Mouse (Mus musculus): Measurements from ENCODE around the gene Dlx5.

Gene Dlx5

DNA sequence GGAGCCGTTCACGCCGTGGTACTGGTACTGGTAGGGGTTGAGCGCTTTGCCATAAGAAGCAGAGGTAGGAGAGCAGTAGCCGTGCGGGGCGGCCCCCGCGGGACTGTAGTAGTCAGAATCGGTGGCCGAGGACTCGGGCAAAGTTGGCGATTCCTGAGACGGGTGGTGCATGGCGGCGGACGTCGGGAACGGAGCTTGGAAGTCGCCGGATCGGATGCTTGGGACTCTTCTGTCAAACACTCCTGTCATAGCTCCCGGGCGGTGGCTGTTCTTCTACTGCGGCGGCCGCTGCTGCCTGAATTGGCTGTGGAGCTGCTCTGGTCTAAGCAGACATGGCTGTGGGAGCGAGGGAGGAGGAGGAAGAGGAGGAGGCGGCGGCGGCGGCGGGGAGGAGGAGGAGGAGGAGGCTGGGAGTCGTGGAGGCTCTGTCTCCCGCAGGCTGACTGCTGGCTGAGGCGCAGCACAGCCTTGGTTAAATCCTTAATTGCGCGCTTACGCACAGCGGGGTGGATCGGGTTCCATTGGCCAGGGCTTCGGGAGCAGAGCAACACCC lies at the start of gene Dlx5:
Dlx5 (minus strand) TSS at position 448 of the 553 bp plus-strand sequence.
- peak; percentile 67 for DNase-seq

GRCm38 (mm10) chr6:6931507-6931906 lies 49.6 kb upstream of the Dlx5 start:
- DNase-seq = no peak

GRCm38 (mm10) chr6:6930831-6931230 lies 48.9 kb upstream of the Dlx5 start:
- DNase-seq = no peak

- DNase-seq = no peak
These were observed 43.4 kb upstream of the Dlx5 start for GRCm38 (mm10) chr6:6925264-6925663.

DNA sequence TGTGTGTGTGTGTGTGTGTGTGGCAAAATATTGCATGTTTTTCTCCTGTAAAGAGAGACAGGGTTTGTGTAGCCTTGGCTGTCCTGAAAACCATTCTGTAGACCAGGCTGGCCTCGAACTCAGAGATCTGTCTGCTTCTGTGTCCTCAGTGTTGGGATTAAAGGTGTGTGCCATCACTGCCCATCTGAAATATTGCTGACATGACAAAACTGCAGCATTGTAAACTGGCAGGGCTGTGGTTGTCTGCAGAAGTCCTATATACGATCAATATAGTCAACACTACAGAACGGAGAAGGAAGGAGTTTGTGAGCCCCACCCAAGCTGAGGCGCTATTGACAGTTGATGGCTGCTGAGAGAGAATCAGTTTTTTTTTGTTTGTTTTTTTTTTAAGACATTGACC lies 35.4 kb upstream of the Dlx5 start:
- DNase-seq = no peak

DNA sequence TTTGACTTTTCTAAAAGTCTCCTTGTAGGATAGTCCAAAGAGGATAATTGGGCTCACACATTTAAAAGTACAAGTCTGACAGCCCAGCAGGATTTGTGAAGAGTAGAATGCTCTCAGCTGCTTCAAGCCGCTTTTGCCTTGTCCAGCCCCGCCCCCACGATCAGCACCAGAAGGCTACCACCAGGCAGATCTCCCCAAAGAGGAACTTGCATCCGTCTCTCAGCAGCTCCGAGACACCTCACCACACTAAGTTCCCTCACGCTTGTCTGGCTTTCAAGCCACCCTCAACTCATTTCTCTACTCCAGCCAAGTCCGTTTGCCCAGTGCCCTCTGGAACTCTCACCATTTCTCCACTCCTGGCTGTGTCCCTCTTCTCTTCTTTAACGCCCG lies 33.6 kb upstream of the Dlx5 start:
- DNase-seq = no peak

GRCm38 (mm10) chr6:6914849-6915525 lies 33.1 kb upstream of the Dlx5 start:
- peak; percentile 33 for DNase-seq

DNA sequence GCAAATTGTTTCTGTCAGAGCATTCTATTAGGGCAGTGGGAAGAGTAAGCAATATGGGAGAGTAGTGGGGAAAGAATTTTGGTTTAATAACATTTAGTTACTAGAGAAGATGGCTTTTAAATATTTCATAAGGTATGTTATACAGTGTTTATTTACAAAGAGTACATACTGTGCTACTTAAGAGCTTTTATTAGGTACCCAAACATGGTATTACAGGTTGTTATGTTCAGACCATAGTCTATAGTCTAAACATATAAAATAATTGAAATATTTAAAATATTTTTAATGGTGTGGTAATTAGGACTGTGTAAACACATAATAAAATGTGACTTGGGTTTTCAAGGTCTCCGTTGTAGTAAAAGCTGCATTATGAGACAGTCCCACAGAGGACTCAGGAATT lies 32.4 kb upstream of the Dlx5 start:
- DNase-seq = no peak

- DNase-seq = no peak
These were observed 27.7 kb upstream of the Dlx5 start for GRCm38 (mm10) chr6:6909586-6909985.

DNA sequence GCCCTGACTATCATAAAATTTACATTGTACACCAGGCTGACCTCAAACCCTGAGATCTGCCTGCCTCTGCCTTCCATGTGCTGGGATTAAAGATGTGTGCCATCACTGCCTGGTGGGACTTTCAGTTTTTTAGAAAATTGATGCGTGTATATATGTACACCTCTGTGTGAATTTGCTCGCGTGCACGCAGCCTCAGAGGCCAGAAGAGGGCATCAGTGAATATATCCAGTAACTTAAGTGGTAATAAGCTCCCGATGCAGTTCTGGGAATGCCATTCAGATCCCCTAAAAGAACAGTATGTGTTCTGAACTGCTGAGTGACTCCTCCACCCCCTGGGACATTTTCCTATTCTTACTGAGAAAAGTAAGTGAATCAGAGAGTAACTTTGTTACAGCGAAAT lies 8.2 kb upstream of the Dlx5 start:
- DNase-seq = no peak

DNA sequence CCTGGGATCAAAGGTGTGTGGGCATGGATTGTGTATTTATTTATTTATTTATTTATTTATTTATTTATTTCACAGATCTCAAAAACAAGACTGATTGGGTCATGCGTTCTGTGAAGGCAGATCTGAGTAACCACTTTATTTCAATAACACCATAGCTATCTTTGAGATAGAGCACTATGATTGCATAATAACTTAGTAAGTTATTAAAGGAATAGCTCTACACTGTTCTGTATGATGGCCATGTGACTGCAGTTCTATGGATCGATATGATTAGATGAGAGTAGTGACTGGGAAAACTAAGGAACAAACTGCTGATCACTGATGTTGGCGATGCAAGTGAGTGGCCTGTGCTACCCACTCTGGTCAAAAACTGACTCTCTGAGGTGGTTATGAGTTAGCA lies 4.3 kb upstream of the Dlx5 start:
- DNase-seq = no peak

DNA sequence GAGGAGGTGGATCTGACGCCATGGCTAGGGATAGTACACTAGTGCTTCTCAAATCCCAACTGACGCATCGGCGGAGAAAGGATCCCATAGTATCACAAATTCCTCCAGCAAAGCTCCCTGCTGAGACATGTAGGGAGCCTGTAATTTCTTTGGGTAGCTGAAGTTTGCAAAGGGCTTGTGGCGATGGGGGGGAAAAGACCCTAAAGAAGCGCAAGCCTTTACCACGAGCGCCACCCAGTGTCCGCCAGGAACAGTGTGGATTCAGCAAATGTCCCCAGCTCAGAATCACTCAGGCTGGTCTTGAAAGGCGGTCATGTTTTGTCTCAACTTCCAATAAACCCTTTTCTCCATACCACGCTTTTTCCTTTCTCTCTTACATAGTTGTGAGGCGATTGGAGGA lies 3.0 kb upstream of the Dlx5 start:
- DNase-seq = peak; percentile 91

GRCm38 (mm10) chr6:6882266-6882797 lies 447 bp upstream of the Dlx5 start:
- DNase-seq = no peak

DNA sequence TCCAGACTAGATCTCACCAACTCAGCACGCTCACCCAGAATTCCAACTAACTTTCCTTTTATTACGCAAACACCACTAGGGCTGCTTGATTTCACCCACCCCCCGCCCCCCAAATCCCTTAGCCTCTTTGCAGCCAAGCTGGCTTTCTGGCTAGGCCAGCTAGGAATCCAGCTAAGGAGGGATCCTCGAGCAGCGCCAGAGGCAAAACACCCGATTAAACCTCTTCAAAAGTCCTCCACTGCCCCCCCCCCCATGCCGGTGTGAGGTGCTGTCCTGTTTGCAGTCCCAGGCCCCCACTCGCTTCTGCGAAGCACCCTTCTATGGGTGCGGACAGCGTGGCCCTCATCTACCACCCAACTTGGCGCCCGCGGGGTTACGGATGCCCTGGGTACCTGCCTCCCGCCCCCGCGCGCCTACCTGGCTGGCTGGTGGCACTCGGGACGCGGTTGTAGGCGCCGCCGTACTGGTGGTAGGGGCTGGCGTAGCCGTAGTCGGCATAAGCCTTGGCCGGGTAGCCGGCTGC lies 709 bp downstream of the Dlx5 start:
- DNase-seq = no peak

- DNase-seq = no peak
These were observed 1.3 kb downstream of the Dlx5 start for GRCm38 (mm10) chr6:6880361-6881114.

- no peak for DNase-seq
These were observed 2.2 kb downstream of the Dlx5 start for GRCm38 (mm10) chr6:6879371-6880325.

DNA sequence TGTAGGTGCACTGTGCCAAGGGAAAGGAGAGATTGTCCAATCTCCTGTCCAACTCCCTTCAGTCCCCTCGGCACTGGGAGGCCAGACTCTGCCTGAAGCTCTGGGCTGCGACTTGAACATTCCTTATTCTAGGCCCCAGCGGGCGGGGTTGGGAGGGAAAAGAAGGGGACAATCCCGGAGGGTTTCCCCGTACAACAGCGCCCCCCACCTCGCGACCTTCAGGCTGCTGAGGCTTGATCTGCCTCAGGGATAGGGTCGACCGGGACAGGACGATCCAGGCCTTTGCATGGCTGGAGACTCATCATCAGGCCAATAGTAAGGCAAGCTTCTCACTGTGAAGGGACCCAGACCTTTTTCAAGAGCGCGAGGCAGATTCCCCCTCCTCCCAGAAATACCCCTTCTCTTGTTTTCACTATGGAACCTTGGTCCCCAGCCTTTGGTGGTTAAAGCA lies 3.0 kb downstream of the Dlx5 start:
- no peak for DNase-seq

DNA sequence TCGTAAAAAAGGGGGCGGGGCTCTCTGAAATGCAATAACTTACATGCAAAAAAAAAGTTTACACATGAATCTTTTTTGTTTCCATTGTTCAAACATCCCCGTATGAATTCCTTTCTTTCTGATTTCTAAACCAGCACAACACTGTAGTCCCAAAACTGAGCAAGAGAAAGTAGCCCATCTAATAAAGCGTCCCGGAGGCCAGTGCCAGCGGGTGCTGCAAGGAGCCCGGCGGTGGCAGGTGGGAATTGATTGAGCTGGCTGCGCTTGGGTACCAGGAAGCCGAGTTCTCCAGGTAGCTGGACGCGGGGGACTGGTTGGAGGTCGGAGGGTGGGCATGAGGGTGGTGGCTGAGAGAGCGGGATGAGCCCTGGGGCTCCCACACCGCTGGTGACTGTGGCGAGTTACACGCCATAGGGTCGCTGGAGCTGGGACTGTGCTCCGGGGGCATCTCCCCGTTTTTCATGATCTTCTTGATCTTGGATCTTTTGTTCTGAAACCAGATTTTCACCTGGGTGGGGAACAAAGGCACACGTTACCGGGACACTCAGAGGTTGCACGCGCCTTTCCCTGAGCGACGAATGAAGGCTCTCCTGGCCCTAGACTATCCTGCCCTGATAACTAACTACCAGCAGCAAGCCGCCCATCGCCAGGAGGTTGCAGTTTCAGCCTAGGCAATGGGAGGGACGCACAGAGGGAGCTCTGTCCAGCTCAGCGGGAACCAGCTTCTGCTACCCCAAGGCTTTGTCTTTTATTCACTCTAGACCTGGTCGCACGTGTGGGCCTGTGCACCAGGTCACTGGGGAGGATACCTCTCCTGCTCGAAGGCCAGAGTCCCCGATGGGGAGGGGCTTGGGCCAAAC lies 3.7 kb downstream of the Dlx5 start:
- DNase-seq = no peak

- no peak for DNase-seq
These were observed 4.5 kb downstream of the Dlx5 start for GRCm38 (mm10) chr6:6877346-6877910.

DNA sequence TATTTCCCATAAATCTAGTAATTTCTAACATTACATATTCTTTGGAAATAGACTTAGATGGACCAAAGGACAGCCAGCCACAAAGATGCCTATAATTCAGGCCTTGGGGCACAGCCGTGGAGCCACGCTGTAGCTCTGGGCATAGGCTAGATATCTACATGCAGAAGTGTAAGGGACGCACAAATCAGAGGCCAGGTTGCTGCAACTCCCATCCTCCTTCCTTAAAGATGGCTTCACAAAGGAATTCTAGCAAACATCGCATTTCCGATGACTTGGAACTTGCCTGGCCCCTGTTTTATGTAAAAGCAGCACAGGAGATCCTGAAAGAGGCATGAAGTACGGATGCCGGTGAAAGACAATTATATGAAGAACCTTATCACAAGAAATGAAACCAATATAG lies 5.2 kb downstream of the Dlx5 start:
- DNase-seq = no peak

DNA sequence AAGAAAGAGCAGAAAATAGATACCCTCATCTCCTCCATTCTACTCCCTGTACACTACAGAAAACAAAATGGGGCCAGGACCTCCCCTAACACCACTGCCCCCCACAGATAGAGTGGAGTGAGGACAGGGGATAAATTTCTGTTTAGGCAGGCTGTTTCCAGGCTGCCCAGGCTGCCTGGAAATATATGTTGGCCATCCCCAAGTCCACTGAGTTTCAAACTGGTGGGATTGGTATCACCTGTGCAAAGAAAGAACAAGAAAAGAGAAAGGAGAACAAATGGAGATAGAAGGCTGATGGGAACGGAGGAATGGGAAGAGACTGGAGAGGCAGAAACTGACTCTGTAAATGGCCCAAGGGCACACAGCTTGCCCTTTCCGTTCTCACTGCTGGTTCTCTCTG lies 5.7 kb downstream of the Dlx5 start:
- DNase-seq = no peak

Data from right cerebral cortex, postnatal 4 days (tissue).